Mouse (Mus musculus) adrenal gland, postnatal 10 days (tissue): ENCODE measurements at regions not wholly inside any gene's neighbourhood (a gene's known extent, or its start where the extent isn't known, plus 50 kb on each side); places are given as distances from the start of the nearest gene placed in this dataset.
A peak's percentile ranks its signal among the peaks of the same experiment; 100 is the strongest.

Experiments
- DNase-seq: peaks from one replicate; pipeline ENCODE4 v3.0.0; 2021; ENCODE audit warnings: mixed read lengths

- DNase-seq = peak; percentile 64
These were observed 923.0 kb downstream of the Grm8 start for GRCm38 (mm10) chr6:27211953-27212352.

GRCm38 (mm10) chr6:27161643-27162042 lies 973.3 kb downstream of the Grm8 start:
- no peak for DNase-seq
